In genomic region chr3:136684191-136684958, GRCm38 (mm10) we compare ENCODE assay signal across 17 mouse cellular contexts. TPM values are rescaled to one million over a fixed set of nuclear protein-coding genes. Genes with fewer than 3 reads are reported as not detected.
DNase-seq lines count a peak whose midpoint lies in the region; ATAC-seq and TF ChIP-seq lines count a peak whose summit lies in the region.
"Had no signal": no experiment of that assay in that cellular context is flagged by ENCODE, and none has a peak within 500 bp of the region (broad histone marks: within the 10 kb centered on the region; RNA-seq: fewer than 3 reads in every experiment).

No protein-coding gene starts in this region.

- H3K27me3 ChIP-seq in G1E (ENCODE audit: insufficient read depth, low read length): no peaks in the 10 kb centered on the region
- H3K27me3 ChIP-seq in megakaryocyte, embryonic 14.5 days (replicated peaks): no peaks in the 10 kb centered on the region
- no peaks in the 10 kb centered on the region for H3K27me3 ChIP-seq in hindbrain, embryonic 14.5 days (ENCODE audit: control insufficient read depth, insufficient read depth, low read length)
- H3K27me3 ChIP-seq: embryonic facial prominence, embryonic 12.5 days; heart, embryonic 12.5 days; midbrain, embryonic 12.5 days; Patski; stomach, embryonic 15.5 days had no signal

- no peak for DNase-seq in frontal cortex, postnatal 14 days (ENCODE audit: low spot score in 2 of 2)
- DNase-seq in G1E (ENCODE audit: low spot score): no peak
- DNase-seq in natural killer cell, adult 2 months (ENCODE audit: low spot score in 2 of 2): no peak
- no peak for DNase-seq in cerebellum, adult 11 months
- DNase-seq in hindbrain, embryonic 14.5 days (ENCODE audit: low spot score): no peak
- DNase-seq: adrenal gland, postnatal 10 days; kidney, postnatal 14 days; left cerebral cortex, postnatal 4 days; right cerebral cortex, postnatal 25 days had no signal

- no peak overlapping the region for H3K9ac ChIP-seq in hindbrain, embryonic 14.5 days
- H3K9ac ChIP-seq: embryonic facial prominence, embryonic 12.5 days; heart, embryonic 12.5 days; midbrain, embryonic 12.5 days; stomach, embryonic 15.5 days had no signal

- H3K36me3 ChIP-seq in G1E (replicated peaks): peaks cover 46% of the 10 kb centered on the region
- H3K36me3 ChIP-seq in megakaryocyte, embryonic 14.5 days (replicated peaks; ENCODE audit: low read length): peaks cover 4% of the 10 kb centered on the region
- H3K36me3 ChIP-seq in hindbrain, embryonic 14.5 days (replicated peaks; ENCODE audit: control insufficient read depth, insufficient read depth): no peaks in the 10 kb centered on the region
- H3K36me3 ChIP-seq: embryonic facial prominence, embryonic 12.5 days; heart, embryonic 12.5 days; midbrain, embryonic 12.5 days; stomach, embryonic 15.5 days had no signal

- no peak overlapping the region for H3K4me3 ChIP-seq in G1E (ENCODE audit: low read depth, low read length)
- H3K4me3 ChIP-seq in megakaryocyte, embryonic 14.5 days (replicated peaks): peak overlapping the region; percentile 56
- H3K4me3 ChIP-seq in hindbrain, embryonic 14.5 days (replicated peaks; ENCODE audit: low read length): no peak overlapping the region
- H3K4me3 ChIP-seq: embryonic facial prominence, embryonic 12.5 days; heart, embryonic 12.5 days; midbrain, embryonic 12.5 days; stomach, embryonic 15.5 days had no signal

- no peaks in the 10 kb centered on the region for H3K9me3 ChIP-seq in G1E (replicated peaks)
- no peaks in the 10 kb centered on the region for H3K9me3 ChIP-seq in megakaryocyte, embryonic 14.5 days
- no peaks in the 10 kb centered on the region for H3K9me3 ChIP-seq in hindbrain, embryonic 14.5 days (ENCODE audit: control insufficient read depth, low read length)
- H3K9me3 ChIP-seq: embryonic facial prominence, embryonic 12.5 days; heart, embryonic 12.5 days; midbrain, embryonic 12.5 days; stomach, embryonic 15.5 days had no signal

- ATAC-seq in frontal cortex, adult (ENCODE audit: low TSS enrichment): peak; percentile 53
- ATAC-seq in G1E (ENCODE audit: extremely low read depth, insufficient number of reproducible peaks, low FRiP score, poor library complexity, severe bottlenecking): peak; percentile 38
- ATAC-seq in hematopoietic stem cell, adult 5-6 weeks (replicated peaks in 1 of 2; ENCODE audit: insufficient read depth in 1 of 2, low FRiP score in 2 of 2, low TSS enrichment in 1 of 2, low read depth in 1 of 2, poor library complexity in 2 of 2, severe bottlenecking in 2 of 2): peak; percentile 63 to 75; a peak in 3 of 4 replicates
- ATAC-seq in hindbrain, embryonic 14.5 days (ENCODE audit: low FRiP score): no peak
- ATAC-seq: Patski had no signal

- TF ChIP-seq CTCF in G1E (IDR thresholded peaks at IDR 0.05; ENCODE audit: low read depth, low read length): no peak

- H3K27ac ChIP-seq in hindbrain, embryonic 14.5 days: no peak overlapping the region
- H3K27ac ChIP-seq: embryonic facial prominence, embryonic 12.5 days; midbrain, embryonic 12.5 days; stomach, embryonic 15.5 days had no signal

- 87% methylated on average over 15 of the region's 15 CpGs for WGBS in hindbrain, embryonic 14.5 days

- no peak overlapping the region for H3K4me2 ChIP-seq in hindbrain, embryonic 14.5 days (replicated peaks)
- H3K4me2 ChIP-seq: embryonic facial prominence, embryonic 12.5 days; heart, embryonic 12.5 days; midbrain, embryonic 12.5 days; stomach, embryonic 15.5 days had no signal

- H3K4me1 ChIP-seq in G1E (ENCODE audit: insufficient read depth, low read depth, low read length): peaks cover 13% of the 10 kb centered on the region
- peaks cover 59% of the 10 kb centered on the region for H3K4me1 ChIP-seq in megakaryocyte, embryonic 14.5 days
- H3K4me1 ChIP-seq in hindbrain, embryonic 14.5 days (replicated peaks; ENCODE audit: control insufficient read depth, insufficient read depth, low read length): peaks cover 17% of the 10 kb centered on the region; the same call in 1 of the 2 replicates

RNA-seq across cellular contexts. Expression of gene Ppp3ca, which starts 14.5 kb away (rescaled TPM):
- total RNA-seq in G1E (2014; fragmentation: Nextera tagmentation) (74.2 and 75.5 TPM in 2 replicates), G1E (2017) (51.0 and 52.8 TPM in 2 replicates)
- polyA plus RNA-seq in G1E (2012): 49.6 and 75.9 TPM in 2 replicates
- 61.6 and 90.8 TPM in 2 replicates for total RNA-seq in hematopoietic stem cell, adult 5-6 weeks (2017)
- polyA plus RNA-seq in megakaryocyte, embryonic 14.5 days (2012; ENCODE audit: insufficient read depth, low replicate concordance): 42.7 and 107 TPM in 2 replicates
- 181 and 205 TPM in 2 replicates for polyA plus RNA-seq in hindbrain, embryonic 14.5 days (2014; fragmentation: Nextera tagmentation; extraction: Ambion mirVana)
